Mouse (Mus musculus) liver, postnatal 0 days (tissue): Measurements from ENCODE around the gene Zfp219.

ENCODE experiments used
- CTCF ChIP-seq: sonication (generic); IDR thresholded peaks from 2 replicates; pipeline ENCODE4 v1.5.1; 2016; ENCODE audit warnings: antibody characterized with exemption, low read depth
- EP300 ChIP-seq: IDR thresholded peaks from 2 replicates; pipeline ENCODE4 v1.6.1; 2016; ENCODE audit warnings: antibody characterized with exemption, low read depth, mild to moderate bottlenecking

GRCm38 (mm10) chr14:52014761-52015311, 5.7 kb downstream of the Zfp219 start:
- TF ChIP-seq CTCF (no peak), EP300 (no peak)
